In the genomic region with DNA sequence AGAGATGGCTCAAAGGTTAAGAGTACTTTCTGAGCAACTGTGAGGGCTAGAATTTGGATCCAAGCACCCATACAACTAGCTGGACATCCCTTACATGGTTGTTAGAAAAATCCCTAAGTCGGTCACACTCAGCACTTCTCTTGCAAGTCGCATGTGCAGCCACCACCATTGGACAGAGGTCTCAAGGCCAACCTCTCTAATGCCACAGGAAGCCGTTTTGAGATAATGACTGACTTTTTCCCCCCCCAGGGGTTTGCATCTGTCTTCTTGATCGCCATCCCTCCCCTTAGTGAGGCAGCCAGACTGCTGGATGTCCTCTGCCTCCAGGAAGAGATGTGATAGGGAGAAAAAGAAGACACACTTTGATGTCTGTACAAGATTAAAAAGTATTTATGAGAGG, we compare ENCODE assay signal across 16 mouse cellular contexts. TPM values are rescaled to one million over a fixed set of nuclear protein-coding genes. Genes with fewer than 3 reads are reported as not detected.
"Had no signal": no experiment of that assay in that cellular context is flagged by ENCODE, and none has a peak within 500 bp of the region (broad histone marks: within the 10 kb centered on the region; RNA-seq: fewer than 3 reads in every experiment).

No protein-coding gene starts in this region.

- DNase-seq: heart, postnatal 10 days; heart, postnatal 14 days; heart, postnatal 4 days; kidney, adult 11 months; kidney, adult 18-20 months; kidney, adult 2 months; kidney, adult 8-10 months; kidney, adult 9 months; kidney, postnatal 10 days; kidney, postnatal 14 days; kidney, postnatal 25 days; kidney, postnatal 36 days; kidney, postnatal 4 days; layer of hippocampus, adult 9-11 months; layer of hippocampus, postnatal 36 days had no signal

RNA-seq across cellular contexts. Expression of gene Pkdcc, which starts 32.1 kb away (rescaled TPM):
- total RNA-seq: hematopoietic stem cell, adult 5-6 weeks had no signal
